1 mouse cellular context compared by ENCODE assay signal in genomic region chr8:70611849-70612248, GRCm38 (mm10).
TF ChIP-seq lines count a peak whose summit lies in the region.

No protein-coding gene starts in this region.

TF ChIP-seq in MEL, 35 proteins besides CTCF, POLR2A, EP300 and RAD21 (continued from another document):
- no peak for TF ChIP-seq ZMIZ1 (IDR thresholded peaks at IDR 0.05; ENCODE audit: low read depth, low read length)
- TF ChIP-seq ZNF384 (IDR thresholded peaks at IDR 0.05; ENCODE audit: low read depth, low read length), result no peak
- peak; percentile 62 for TF ChIP-seq MAFK (IDR thresholded peaks at IDR 0.05; ENCODE audit: borderline replicate concordance, low read depth, low read length)
- TF ChIP-seq CHD1 (IDR thresholded peaks at IDR 0.05; ENCODE audit: low read depth, low read length), result 0 out of 2 replicates have a peak, but pooled peaks have one; percentile 85
- peak; percentile 34; the same call in 1 of the 2 replicates for TF ChIP-seq ETS1 (IDR thresholded peaks at IDR 0.05; ENCODE audit: low read depth, low read length)
- peak; percentile 16; the same call in 1 of the 2 replicates for TF ChIP-seq HCFC1 (IDR thresholded peaks at IDR 0.05; ENCODE audit: low read depth, low read length)
- peak; percentile 51 for TF ChIP-seq RCOR1 (IDR thresholded peaks at IDR 0.05; ENCODE audit: low read depth, low read length)
- peak; percentile 90 for TF ChIP-seq SMC3 (IDR thresholded peaks at IDR 0.05; ENCODE audit: low read depth, low read length)
- TF ChIP-seq E2F4 (IDR thresholded peaks at IDR 0.05; ENCODE audit: borderline replicate concordance, low read depth, low read length), result no peak
- no peak for TF ChIP-seq UBTF (IDR thresholded peaks at IDR 0.05; ENCODE audit: borderline replicate concordance, insufficient read depth, low read depth, low read length)
- no peak for TF ChIP-seq ZKSCAN1 (IDR thresholded peaks at IDR 0.05; ENCODE audit: low read depth, low read length)
- 0 out of 2 replicates have a peak, but pooled peaks have one; percentile 9 for TF ChIP-seq TAL1 (IDR thresholded peaks at IDR 0.05; ENCODE audit: low read length)
- peak; percentile 72; the same call in 1 of the 2 replicates for TF ChIP-seq MYC (IDR thresholded peaks at IDR 0.05; ENCODE audit: low read depth, low read length)
- no peak for TF ChIP-seq CHD2 (IDR thresholded peaks at IDR 0.05; ENCODE audit: low read length)
- TF ChIP-seq TBP (IDR thresholded peaks at IDR 0.05; ENCODE audit: low read depth, low read length), result peak; percentile 54
- TF ChIP-seq JUND (IDR thresholded peaks at IDR 0.05; ENCODE audit: low read depth, low read length), result no peak; the same call in 1 of the 2 replicates
- TF ChIP-seq BHLHE40 (IDR thresholded peaks at IDR 0.05; ENCODE audit: borderline replicate concordance, low read depth, low read length), result peak; percentile 60; the same call in 1 of the 2 replicates
- no peak for TF ChIP-seq NELFE (IDR thresholded peaks at IDR 0.05; ENCODE audit: low read depth, low read length)
- no peak; the same call in none of the 2 replicates for TF ChIP-seq MXI1 (IDR thresholded peaks at IDR 0.05; ENCODE audit: low read depth, low read length)
- peak; percentile 65; the same call in 1 of the 2 replicates for TF ChIP-seq SIN3A (IDR thresholded peaks at IDR 0.05; ENCODE audit: low read length)
- no peak for TF ChIP-seq MYB (IDR thresholded peaks at IDR 0.05; ENCODE audit: low read depth, low read length)
- TF ChIP-seq KAT2A (conservative IDR thresholded peaks at IDR 0.05; ENCODE audit: low read depth, low read length), result no peak
